Mouse (Mus musculus): ENCODE measurements at regions not wholly inside any gene's neighbourhood (a gene's known extent, or its start where the extent isn't known, plus 50 kb on each side); places are given as distances from the start of the nearest gene placed in this dataset.

GRCm38 (mm10) chr8:91884325-91884724, 82.5 kb upstream of the Irx3 start:
- TF ChIP-seq POLR2A (IDR thresholded peaks at IDR 0.05; ENCODE audit: insufficient read length, low read depth) (no peak), CEBPB (IDR thresholded peaks at IDR 0.05; ENCODE audit: insufficient read depth, poor library complexity, severe bottlenecking) (no peak), USF1 (IDR thresholded peaks at IDR 0.05; ENCODE audit: low read depth) (no peak), MAX (IDR thresholded peaks at IDR 0.05; ENCODE audit: low read depth) (no peak), TCF12 (IDR thresholded peaks at IDR 0.05; ENCODE audit: insufficient read depth, poor library complexity, severe bottlenecking) (no peak), REST (IDR thresholded peaks at IDR 0.05; ENCODE audit: insufficient read depth, insufficient read length) (no peak), MYOG (IDR thresholded peaks at IDR 0.05; ENCODE audit: control insufficient read depth in 1 of 3, insufficient read depth in 1 of 3, insufficient read length in 2 of 3, low read depth in 2 of 3) (no peak), SRF (IDR thresholded peaks at IDR 0.05; ENCODE audit: control insufficient read depth, insufficient read length, low read depth) (no peak), E2F4 (IDR thresholded peaks at IDR 0.05; ENCODE audit: insufficient read depth) (no peak)
